Mouse (Mus musculus) lung, postnatal 0 days (tissue): Measurements from ENCODE around the gene Prdx1.

Experiments used
- CTCF ChIP-seq: IDR thresholded peaks from 2 replicates; pipeline ENCODE4 v1.5.1; 2016; ENCODE audit warnings: antibody characterized with exemption, mild to moderate bottlenecking
- EP300 ChIP-seq: IDR thresholded peaks from 2 replicates; pipeline ENCODE4 v1.6.1; 2016; ENCODE audit warnings: antibody characterized with exemption, mild to moderate bottlenecking, control low read depth

GRCm38 (mm10) chr4:116703804-116704203 is 18.5 kb downstream of the Prdx1 start:
- peak; percentile 88 for TF ChIP-seq CTCF
- no peak for TF ChIP-seq EP300
